Mouse (Mus musculus) C2C12 (cell line): Measurements from ENCODE around the gene Ucn. TPM values are rescaled to one million over a fixed set of nuclear protein-coding genes. Genes with fewer than 3 reads are reported as not detected.

Experiments used
- H3K27me3 ChIP-seq: one replicate; pipeline ENCODE4 v1.6.1; 2011; ENCODE audit not compliant: control insufficient read depth, insufficient read depth, insufficient read length
- H3K36me3 ChIP-seq: one replicate; pipeline ENCODE4 v1.6.1; 2011; ENCODE audit not compliant: control insufficient read depth, insufficient read depth
- H3K4me3 ChIP-seq: one replicate; pipeline ENCODE4 v1.5.1; 2011; ENCODE audit warnings: mild to moderate bottlenecking, control low read depth; ENCODE audit not compliant: poor library complexity, insufficient read depth, severe bottlenecking
- H3K79me2 ChIP-seq: one replicate; pipeline ENCODE4 v1.6.1; 2011; ENCODE audit not compliant: control insufficient read depth, insufficient read depth
- H3K79me3 ChIP-seq: one replicate; pipeline ENCODE4 v1.6.1; 2011; ENCODE audit warnings: low read depth, control low read depth
- H3ac ChIP-seq: one replicate; pipeline ENCODE3; 2011; ENCODE audit warnings: low read depth; ENCODE audit not compliant: control insufficient read depth, insufficient read length
- FOSL1 ChIP-seq: IDR thresholded peaks from one replicate; pipeline ENCODE4 v1.8.0; 2011; ENCODE audit warnings: mild to moderate bottlenecking, low read length; ENCODE audit not compliant: poor library complexity, insufficient read depth, severe bottlenecking
- MAX ChIP-seq: IDR thresholded peaks from one replicate; pipeline ENCODE4 v1.6.1; 2011; ENCODE audit warnings: mild to moderate bottlenecking, control low read depth
- MYOG ChIP-seq: IDR thresholded peaks from one replicate; pipeline ENCODE4 v1.6.1; 2011; ENCODE audit not compliant: control insufficient read depth, insufficient read length; ENCODE audit errors: extremely low read depth
- USF1 ChIP-seq: IDR thresholded peaks from one replicate; pipeline ENCODE4 v1.6.1; 2011; ENCODE audit warnings: low read depth, mild to moderate bottlenecking, control low read depth, moderate library complexity
- polyA plus RNA-seq: library from polyadenylated mRNA; unstranded; fragments of >200 nt; fragmentation: generic; extraction: Trizol; gene quantifications from one replicate; pipeline ENCODE4 v1.2.1, GENCODE M21; 2012; ENCODE audit warnings: missing spikeins

Ucn gene
- polyA plus RNA-seq, 1 experiment: not detected

DNA sequence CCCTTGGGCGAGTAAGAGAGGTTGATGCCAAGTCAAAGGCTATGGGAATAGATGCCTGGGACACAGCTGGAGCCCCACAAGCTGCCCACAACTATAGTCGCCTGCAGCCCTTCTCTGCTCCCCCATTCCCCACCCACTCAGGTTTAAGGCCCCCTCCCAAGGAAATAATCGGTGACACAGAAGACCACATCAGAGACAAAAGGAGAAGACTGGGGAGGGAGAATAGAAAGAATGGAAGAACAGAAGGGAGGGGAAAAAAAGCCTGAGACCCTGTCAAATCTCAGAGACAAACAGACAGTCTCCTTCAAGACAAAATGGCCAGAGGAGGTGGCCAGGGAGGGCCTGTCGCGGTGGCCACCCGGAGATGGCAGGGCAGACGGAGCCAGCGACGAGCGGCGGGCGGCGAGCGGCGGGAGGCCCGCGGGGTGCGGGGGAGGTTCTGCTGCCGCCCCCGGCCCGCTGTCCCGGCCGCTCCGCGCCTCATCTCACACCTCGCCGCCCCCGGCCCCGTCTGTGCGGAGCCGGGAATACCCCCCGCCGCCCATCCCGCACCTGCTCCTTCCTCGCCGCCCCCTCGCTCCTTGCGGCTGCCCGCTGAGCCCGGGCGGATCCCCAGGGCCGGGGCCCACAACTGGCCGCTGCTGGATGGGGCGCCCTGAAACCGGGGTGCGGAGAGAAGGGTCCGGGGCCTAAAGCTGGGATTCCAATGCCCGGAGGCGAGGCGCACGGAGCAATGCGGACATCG is 46.2 kb downstream of the Ucn start:
- TF ChIP-seq MYOG: no peak
- TF ChIP-seq USF1: no peak
- no peak for TF ChIP-seq FOSL1
- TF ChIP-seq MAX: no peak
- no peak overlapping the region for H3K4me3 ChIP-seq
- peaks cover 35% of the 10 kb centered on the region for H3K27me3 ChIP-seq
- H3K36me3 ChIP-seq: no peaks in the 10 kb centered on the region
- H3K79me2 ChIP-seq: no peaks in the 10 kb centered on the region
- H3ac ChIP-seq: no peak overlapping the region
- H3K79me3 ChIP-seq: no peaks in the 10 kb centered on the region

Other genes starting within 250 kb of the Ucn start
- gene Ost4, start 231.0 kb downstream of the Ucn start, polyA plus RNA-seq: 348 TPM
- 9.9 TPM for gene Emilin1, start 225.4 kb downstream of the Ucn start, polyA plus RNA-seq
- gene Khk, start 217.4 kb downstream of the Ucn start, polyA plus RNA-seq: 16.2 TPM
- gene Cgref1, start 193.2 kb downstream of the Ucn start, polyA plus RNA-seq: 8.2 TPM
- gene Preb, start 178.5 kb downstream of the Ucn start, polyA plus RNA-seq: 108 TPM
- 0.07 TPM for gene Tcf23, start 170.2 kb downstream of the Ucn start, polyA plus RNA-seq
- 70.7 TPM for gene Atraid, start 90.5 kb downstream of the Ucn start, polyA plus RNA-seq
- gene Slc5a6, start 89.9 kb downstream of the Ucn start, polyA plus RNA-seq: 11.6 TPM
- 64.9 TPM for gene Cad, start 84.0 kb downstream of the Ucn start, polyA plus RNA-seq
- not detected for gene Dnajc5g, start 32.5 kb downstream of the Ucn start, polyA plus RNA-seq
- 0.71 TPM for gene Slc30a3, start 30.6 kb downstream of the Ucn start, polyA plus RNA-seq
- gene Trim54, start 22.1 kb downstream of the Ucn start, polyA plus RNA-seq: 6.5 TPM
- gene Mpv17, start 15.4 kb upstream of the Ucn start, polyA plus RNA-seq: 35.6 TPM
- 2.9 TPM for gene Gm29609, start 41.1 kb upstream of the Ucn start, polyA plus RNA-seq
- gene Gtf3c2, start 41.3 kb upstream of the Ucn start, polyA plus RNA-seq: 36.9 TPM
- gene Snx17, start 54.4 kb upstream of the Ucn start, polyA plus RNA-seq: 115 TPM
- 46.8 TPM for gene Eif2b4, start 54.6 kb upstream of the Ucn start, polyA plus RNA-seq
- gene Zfp513, start 63.5 kb upstream of the Ucn start, polyA plus RNA-seq: 20.9 TPM
- gene Ppm1g, start 81.9 kb upstream of the Ucn start, polyA plus RNA-seq: 159 TPM
- gene Nrbp1, start 102.0 kb upstream of the Ucn start, polyA plus RNA-seq: 59.1 TPM
- 0.09 TPM for gene Gm9970, start 102.4 kb upstream of the Ucn start, polyA plus RNA-seq
- 0.88 TPM for gene Krtcap3, start 112.9 kb upstream of the Ucn start, polyA plus RNA-seq
- gene Ift172, start 152.3 kb upstream of the Ucn start, polyA plus RNA-seq: 10.7 TPM
- gene Fndc4, start 157.3 kb upstream of the Ucn start, polyA plus RNA-seq: 17.7 TPM
- not detected for gene Gckr, start 158.6 kb upstream of the Ucn start, polyA plus RNA-seq